Mouse (Mus musculus): ENCODE data around the gene Dhx57. TPM values are rescaled to one million over a fixed set of nuclear protein-coding genes. Genes with fewer than 3 reads are reported as not detected.
"Not testable (repeated sequence)": the region's sequence is repeated elsewhere in the genome, so short reads cannot be mapped to it uniquely, and the experiment has no call there.

Gene Dhx57
- polyA plus RNA-seq, 1 experiment from 2014 or later, result 8.9 TPM

GRCm38 (mm10) chr17:80288012-80288411, 2.3 kb downstream of the Dhx57 start:
- H3K27ac ChIP-seq (replicated peaks in 1 of 2; ENCODE audit: control insufficient read depth in 1 of 2, insufficient read depth in 1 of 2, low read depth in 2 of 2, low read length in 2 of 2), result no peak overlapping the region
- H3K9ac ChIP-seq (ENCODE audit: low read length), result no peak overlapping the region
- no peak overlapping the region for H3K4me3 ChIP-seq (ENCODE audit: control insufficient read depth in 1 of 2, insufficient read depth in 1 of 2, low read depth in 1 of 2, low read length in 2 of 2)
- no peaks in the 10 kb centered on the region for H3K9me3 ChIP-seq (ENCODE audit: control insufficient read depth, low read length)
- no peaks in the 10 kb centered on the region for H3K36me3 ChIP-seq (ENCODE audit: control insufficient read depth, insufficient read depth, low read length)
- H3K4me2 ChIP-seq (ENCODE audit: low read length), result no peak overlapping the region
- H3K4me1 ChIP-seq (ENCODE audit: control insufficient read depth in 2 of 2, insufficient read depth in 2 of 2, low read length in 2 of 2), result peaks cover 2 to 6% of the 10 kb centered on the region in 2 experiments; a peak in 3 of 4 replicates
- no peaks in the 10 kb centered on the region for H3K27me3 ChIP-seq (ENCODE audit: control insufficient read depth, insufficient read depth, low read length)
- no peak for ATAC-seq (ENCODE audit: insufficient number of reproducible peaks, insufficient read depth, low FRiP score, low read depth)
- 86% methylated on average over 6 of the region's 6 CpGs for WGBS

- H3K9ac ChIP-seq (ENCODE audit: low read length), result no peak overlapping the region
- no peak overlapping the region for H3K4me2 ChIP-seq (ENCODE audit: low read length)
- 55% methylated on average over 4 of the region's 4 CpGs for WGBS
- peaks cover 2 to 6% of the 10 kb centered on the region in 2 experiments; a peak in 3 of 4 replicates for H3K4me1 ChIP-seq (ENCODE audit: control insufficient read depth in 2 of 2, insufficient read depth in 2 of 2, low read length in 2 of 2)
- no peaks in the 10 kb centered on the region for H3K9me3 ChIP-seq (ENCODE audit: control insufficient read depth, low read length)
- no peak overlapping the region for H3K4me3 ChIP-seq (ENCODE audit: control insufficient read depth in 1 of 2, insufficient read depth in 1 of 2, low read depth in 1 of 2, low read length in 2 of 2)
- ATAC-seq (ENCODE audit: insufficient number of reproducible peaks, insufficient read depth, low FRiP score, low read depth), result no peak
- peak overlapping the region; percentile 57 to 64 for H3K27ac ChIP-seq (replicated peaks in 1 of 2; ENCODE audit: control insufficient read depth in 1 of 2, insufficient read depth in 1 of 2, low read depth in 2 of 2, low read length in 2 of 2)
- peaks cover 18% of the 10 kb centered on the region for H3K36me3 ChIP-seq (ENCODE audit: control insufficient read depth, insufficient read depth, low read length)
- no peaks in the 10 kb centered on the region for H3K27me3 ChIP-seq (ENCODE audit: control insufficient read depth, insufficient read depth, low read length)
Measured at GRCm38 (mm10) chr17:80284446-80284845, 5.8 kb downstream of the Dhx57 start.

GRCm38 (mm10) chr17:80279340-80280070, 10.8 kb downstream of the Dhx57 start:
- no peaks in the 10 kb centered on the region for H3K27me3 ChIP-seq (ENCODE audit: control insufficient read depth, insufficient read depth, low read length)
- 92% methylated on average over 8 of the region's 8 CpGs for WGBS

GRCm38 (mm10) chr17:80278255-80278654, 12.0 kb downstream of the Dhx57 start:
- no peak overlapping the region for H3K4me2 ChIP-seq (ENCODE audit: low read length)
- no peak for ATAC-seq (ENCODE audit: insufficient number of reproducible peaks, insufficient read depth, low FRiP score, low read depth)
- no peaks in the 10 kb centered on the region for H3K4me1 ChIP-seq (ENCODE audit: control insufficient read depth in 2 of 2, insufficient read depth in 2 of 2, low read length in 2 of 2)
- no peak overlapping the region for H3K9ac ChIP-seq (ENCODE audit: low read length)
- 49% methylated on average over 4 of the region's 4 CpGs for WGBS
- no peaks in the 10 kb centered on the region for H3K9me3 ChIP-seq (ENCODE audit: control insufficient read depth, low read length)
- no peak overlapping the region for H3K4me3 ChIP-seq (ENCODE audit: control insufficient read depth in 1 of 2, insufficient read depth in 1 of 2, low read depth in 1 of 2, low read length in 2 of 2)
- H3K27ac ChIP-seq (replicated peaks in 1 of 2; ENCODE audit: control insufficient read depth in 1 of 2, insufficient read depth in 1 of 2, low read depth in 2 of 2, low read length in 2 of 2), result no peak overlapping the region
- H3K36me3 ChIP-seq (ENCODE audit: control insufficient read depth, insufficient read depth, low read length), result peaks cover 70% of the 10 kb centered on the region
- H3K27me3 ChIP-seq (ENCODE audit: control insufficient read depth, insufficient read depth, low read length), result no peaks in the 10 kb centered on the region

More at GRCm38 (mm10) chr17:80279340-80280070, 10.8 kb downstream of the Dhx57 start:
- Histone ChIP-seq H3K9ac (ENCODE audit: low read length) (no peak overlapping the region), H3K27ac (replicated peaks in 1 of 2; ENCODE audit: control insufficient read depth in 1 of 2, insufficient read depth in 1 of 2, low read depth in 2 of 2, low read length in 2 of 2) (no peak overlapping the region), H3K4me1 (ENCODE audit: control insufficient read depth in 2 of 2, insufficient read depth in 2 of 2, low read length in 2 of 2) (no peaks in the 10 kb centered on the region), H3K4me3 (ENCODE audit: control insufficient read depth in 1 of 2, insufficient read depth in 1 of 2, low read depth in 1 of 2, low read length in 2 of 2) (no peak overlapping the region), H3K9me3 (ENCODE audit: control insufficient read depth, low read length) (no peaks in the 10 kb centered on the region), H3K4me2 (ENCODE audit: low read length) (no peak overlapping the region), H3K36me3 (ENCODE audit: control insufficient read depth, insufficient read depth, low read length) (peaks cover 57% of the 10 kb centered on the region)
- no peak for ATAC-seq (ENCODE audit: insufficient number of reproducible peaks, insufficient read depth, low FRiP score, low read depth)

DNA sequence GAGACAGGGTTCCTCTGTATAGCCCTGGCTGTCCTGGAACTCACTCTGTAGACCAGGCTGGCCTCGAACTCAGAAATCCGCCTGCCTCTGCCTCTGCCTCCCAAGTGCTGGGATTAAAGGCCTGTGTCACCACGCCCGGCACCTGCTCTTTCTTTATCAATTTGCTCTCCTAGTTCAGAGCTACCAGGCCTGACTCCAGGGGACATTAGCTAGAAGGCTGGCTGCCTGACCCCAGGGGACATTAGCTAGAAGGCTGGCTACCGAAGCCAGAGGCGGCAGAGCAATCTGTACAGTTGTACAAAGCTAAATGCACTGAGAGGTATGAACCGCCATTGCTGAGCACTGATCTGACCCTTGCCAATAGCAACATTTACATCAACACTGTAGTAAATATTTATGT, 19.7 kb downstream of the Dhx57 start:
- H3K27me3 ChIP-seq (ENCODE audit: control insufficient read depth, insufficient read depth, low read length); H3K27ac ChIP-seq (replicated peaks in 1 of 2; ENCODE audit: control insufficient read depth in 1 of 2, insufficient read depth in 1 of 2, low read depth in 2 of 2, low read length in 2 of 2); H3K9me3 ChIP-seq (ENCODE audit: control insufficient read depth, low read length); H3K4me3 ChIP-seq (ENCODE audit: control insufficient read depth in 1 of 2, insufficient read depth in 1 of 2, low read depth in 1 of 2, low read length in 2 of 2); H3K4me1 ChIP-seq (ENCODE audit: control insufficient read depth in 2 of 2, insufficient read depth in 2 of 2, low read length in 2 of 2); ATAC-seq (ENCODE audit: insufficient number of reproducible peaks, insufficient read depth, low FRiP score, low read depth); H3K4me2 ChIP-seq (ENCODE audit: low read length); H3K9ac ChIP-seq (ENCODE audit: low read length): not testable (repeated sequence)
- H3K36me3 ChIP-seq (ENCODE audit: control insufficient read depth, insufficient read depth, low read length), result peaks cover 82% of the 10 kb centered on the region
- 95% methylated on average over 7 of the region's 7 CpGs for WGBS

DNA sequence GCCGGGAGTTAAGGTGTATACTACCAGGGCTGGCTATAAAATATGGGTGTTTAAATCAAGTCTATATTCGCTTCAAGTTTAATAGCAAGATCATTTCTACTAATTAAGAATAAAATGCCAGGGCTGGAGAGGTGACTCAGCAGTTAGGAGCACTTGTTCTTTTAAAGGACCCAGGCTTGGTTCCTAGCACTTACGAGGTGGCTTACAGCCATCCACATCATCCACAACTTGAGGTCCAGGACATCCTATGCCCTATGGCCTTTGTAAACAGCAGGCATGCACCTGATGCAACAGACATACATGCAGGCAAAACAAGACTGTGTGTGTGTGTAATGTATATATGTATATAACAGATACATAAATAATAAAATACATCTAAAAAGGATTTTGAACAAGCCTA, 22.1 kb downstream of the Dhx57 start:
- no peak overlapping the region for H3K27ac ChIP-seq (replicated peaks in 1 of 2; ENCODE audit: control insufficient read depth in 1 of 2, insufficient read depth in 1 of 2, low read depth in 2 of 2, low read length in 2 of 2)
- no peak overlapping the region for H3K4me3 ChIP-seq (ENCODE audit: control insufficient read depth in 1 of 2, insufficient read depth in 1 of 2, low read depth in 1 of 2, low read length in 2 of 2)
- ATAC-seq (ENCODE audit: insufficient number of reproducible peaks, insufficient read depth, low FRiP score, low read depth), result no peak
- H3K9ac ChIP-seq (ENCODE audit: low read length), result no peak overlapping the region
- H3K36me3 ChIP-seq (ENCODE audit: control insufficient read depth, insufficient read depth, low read length), result peaks cover 82% of the 10 kb centered on the region
- no peaks in the 10 kb centered on the region for H3K27me3 ChIP-seq (ENCODE audit: control insufficient read depth, insufficient read depth, low read length)
- no peaks in the 10 kb centered on the region for H3K9me3 ChIP-seq (ENCODE audit: control insufficient read depth, low read length)
- H3K4me1 ChIP-seq (ENCODE audit: control insufficient read depth in 2 of 2, insufficient read depth in 2 of 2, low read length in 2 of 2), result no peaks in the 10 kb centered on the region
- H3K4me2 ChIP-seq (ENCODE audit: low read length), result no peak overlapping the region
- 87% methylated on average over 3 of the region's 3 CpGs for WGBS

DNA sequence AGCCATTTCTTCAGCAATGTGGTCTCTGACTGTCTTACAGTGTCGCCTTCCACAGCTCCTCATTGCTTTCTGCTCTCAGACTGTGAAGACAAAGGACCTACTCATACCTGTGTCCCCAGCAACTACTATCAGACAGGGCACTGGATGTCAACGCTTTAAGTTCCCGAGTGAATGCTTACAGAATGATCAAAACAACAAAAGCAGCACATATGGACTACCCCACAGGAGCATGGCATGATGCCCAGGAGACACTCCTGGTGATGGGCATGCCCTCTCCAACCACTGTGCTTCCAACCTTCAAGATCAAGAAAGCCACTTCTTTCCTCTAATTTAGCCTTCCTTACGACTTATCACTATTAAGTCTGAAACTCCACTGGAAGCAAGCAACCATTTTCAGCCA, 23.2 kb downstream of the Dhx57 start:
- Histone ChIP-seq H3K4me2 (ENCODE audit: low read length) (no peak overlapping the region), H3K27ac (replicated peaks in 1 of 2; ENCODE audit: control insufficient read depth in 1 of 2, insufficient read depth in 1 of 2, low read depth in 2 of 2, low read length in 2 of 2) (no peak overlapping the region), H3K36me3 (ENCODE audit: control insufficient read depth, insufficient read depth, low read length) (peaks cover 81% of the 10 kb centered on the region), H3K9ac (ENCODE audit: low read length) (no peak overlapping the region), H3K4me1 (ENCODE audit: control insufficient read depth in 2 of 2, insufficient read depth in 2 of 2, low read length in 2 of 2) (no peaks in the 10 kb centered on the region), H3K4me3 (ENCODE audit: control insufficient read depth in 1 of 2, insufficient read depth in 1 of 2, low read depth in 1 of 2, low read length in 2 of 2) (no peak overlapping the region), H3K9me3 (ENCODE audit: control insufficient read depth, low read length) (no peaks in the 10 kb centered on the region), H3K27me3 (ENCODE audit: control insufficient read depth, insufficient read depth, low read length) (no peaks in the 10 kb centered on the region)
- 89% methylated on average over 4 of the region's 4 CpGs for WGBS
- no peak for ATAC-seq (ENCODE audit: insufficient number of reproducible peaks, insufficient read depth, low FRiP score, low read depth)

DNA sequence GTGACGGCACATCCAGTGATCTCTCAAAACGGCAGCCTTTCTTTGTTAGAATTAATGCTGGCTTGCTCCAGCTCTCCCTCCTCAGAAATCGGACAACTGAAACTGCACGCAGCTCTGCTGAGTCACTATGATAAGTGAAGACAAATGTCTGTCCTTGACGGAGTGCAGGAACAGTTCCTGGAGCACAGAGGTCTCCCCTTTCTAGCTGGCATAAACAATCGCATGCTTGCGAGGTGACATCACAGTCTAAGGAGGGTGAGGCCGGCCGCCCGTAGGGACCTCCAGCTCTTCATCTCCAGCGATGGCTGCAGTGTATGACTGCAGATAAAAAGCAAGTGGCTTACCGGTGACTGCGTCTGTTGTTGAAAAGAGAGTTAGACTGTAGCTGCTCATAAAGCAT, 35.1 kb downstream of the Dhx57 start:
- no peaks in the 10 kb centered on the region for H3K27me3 ChIP-seq (ENCODE audit: control insufficient read depth, insufficient read depth, low read length)
- no peak overlapping the region for H3K4me3 ChIP-seq (ENCODE audit: control insufficient read depth in 1 of 2, insufficient read depth in 1 of 2, low read depth in 1 of 2, low read length in 2 of 2)
- peak overlapping the region; percentile 48 for H3K4me2 ChIP-seq (ENCODE audit: low read length)
- H3K4me1 ChIP-seq (ENCODE audit: control insufficient read depth in 2 of 2, insufficient read depth in 2 of 2, low read length in 2 of 2), result peaks cover 6 to 20% of the 10 kb centered on the region in 2 experiments; a peak in 3 of 4 replicates
- H3K9ac ChIP-seq (ENCODE audit: low read length), result peak overlapping the region; percentile 47
- no peaks in the 10 kb centered on the region for H3K9me3 ChIP-seq (ENCODE audit: control insufficient read depth, low read length)
- peak overlapping the region; percentile 83 to 94 for H3K27ac ChIP-seq (replicated peaks in 1 of 2; ENCODE audit: control insufficient read depth in 1 of 2, insufficient read depth in 1 of 2, low read depth in 2 of 2, low read length in 2 of 2)
- 2% methylated on average over 13 of the region's 13 CpGs for WGBS
- ATAC-seq (ENCODE audit: insufficient number of reproducible peaks, insufficient read depth, low FRiP score, low read depth), result peak; percentile 78
- peaks cover 84% of the 10 kb centered on the region for H3K36me3 ChIP-seq (ENCODE audit: control insufficient read depth, insufficient read depth, low read length)
